Mouse (Mus musculus): Measurements from ENCODE around the gene Entpd3. TPM values are rescaled to one million over a fixed set of nuclear protein-coding genes. Genes with fewer than 3 reads are reported as not detected.

The Entpd3 gene
- polyA plus RNA-seq (2016; fragmentation: Nextera tagmentation; extraction: Ambion mirVana) = 0.26 and 0.33 TPM in 2 replicates

- Histone ChIP-seq H3K4me3 (peak within 1 kb of the TSS; percentile 56), H3K9me3 (replicated peaks) (no peaks in the 10 kb centered on the region), H3K27ac (0 out of 2 replicates have a peak within 1 kb of the TSS, but pooled peaks have one; percentile 25), H3K4me1 (peaks cover 10% of the 10 kb centered on the region), H3K27me3 (ENCODE audit: low read depth, poor library complexity, severe bottlenecking) (peaks cover 51% of the 10 kb centered on the region), H3K36me3 (no peaks in the 10 kb centered on the region)
- peak; percentile 41 for DNase-seq (ENCODE audit: low spot score)
- WGBS = 1% methylated on average over 31 of the region's 31 CpGs
Observed at GRCm38 (mm10) chr9:120539662-120540251, at the start of gene Entpd3. Gene Entpd3 (plus strand): TSS chr9:120539818.

GRCm38 (mm10) chr9:120491509-120491908 is 48.1 kb upstream of the Entpd3 start:
- Histone ChIP-seq H3K9me3 (replicated peaks) (no peaks in the 10 kb centered on the region), H3K36me3 (peaks cover 28% of the 10 kb centered on the region), H3K4me1 (peaks cover 20% of the 10 kb centered on the region), H3K27me3 (ENCODE audit: low read depth, poor library complexity, severe bottlenecking) (no peaks in the 10 kb centered on the region), H3K27ac (peak overlapping the region; percentile 99; the same call in 1 of the 2 replicates), H3K4me3 (peak overlapping the region; percentile 99)
- WGBS = 91% methylated on average over 3 of the region's 3 CpGs
- no peak for DNase-seq (ENCODE audit: low spot score)

- Histone ChIP-seq H3K27ac (peak within 1 kb of the TSS; percentile 99), H3K9me3 (replicated peaks) (no peaks in the 10 kb centered on the region), H3K27me3 (ENCODE audit: low read depth, poor library complexity, severe bottlenecking) (no peaks in the 10 kb centered on the region), H3K36me3 (peaks cover 28% of the 10 kb centered on the region), H3K4me3 (peak within 1 kb of the TSS; percentile 99), H3K4me1 (peaks cover 20% of the 10 kb centered on the region)
- no peak for DNase-seq (ENCODE audit: low spot score)
- WGBS = 3% methylated on average over 19 of the region's 19 CpGs
Observed at GRCm38 (mm10) chr9:120492010-120492399, 47.6 kb upstream of the Entpd3 start, which contains the start of gene Eif1b. Gene Eif1b (plus strand): TSS chr9:120492232.

- H3K27me3 ChIP-seq (ENCODE audit: low read depth, poor library complexity, severe bottlenecking) = no peaks in the 10 kb centered on the region
- under 1% methylated on average over 96 of the region's 97 CpGs for WGBS
- no peaks in the 10 kb centered on the region for H3K9me3 ChIP-seq (replicated peaks)
- peak; percentile 88 for DNase-seq (ENCODE audit: low spot score)
- peak overlapping the region; percentile 99 for H3K4me3 ChIP-seq
- H3K4me1 ChIP-seq = peaks cover 20% of the 10 kb centered on the region
- H3K36me3 ChIP-seq = peaks cover 34% of the 10 kb centered on the region
- H3K27ac ChIP-seq = peak overlapping the region; percentile 99
Observed at GRCm38 (mm10) chr9:120492400-120493351, 46.9 kb upstream of the Entpd3 start.

- no peaks in the 10 kb centered on the region for H3K27me3 ChIP-seq (ENCODE audit: low read depth, poor library complexity, severe bottlenecking)
- peak overlapping the region; percentile 99 for H3K4me3 ChIP-seq
- peaks cover 34% of the 10 kb centered on the region for H3K36me3 ChIP-seq
- peaks cover 20% of the 10 kb centered on the region for H3K4me1 ChIP-seq
- H3K9me3 ChIP-seq (replicated peaks) = no peaks in the 10 kb centered on the region
- 89% methylated on average over 12 of the region's 12 CpGs for WGBS
- no peak for DNase-seq (ENCODE audit: low spot score)
- H3K27ac ChIP-seq = peak overlapping the region; percentile 99
Observed at GRCm38 (mm10) chr9:120493781-120494180, 45.8 kb upstream of the Entpd3 start.

GRCm38 (mm10) chr9:120496691-120497090 is 42.9 kb upstream of the Entpd3 start:
- Histone ChIP-seq H3K36me3 (peaks cover 34% of the 10 kb centered on the region), H3K27me3 (ENCODE audit: low read depth, poor library complexity, severe bottlenecking) (no peaks in the 10 kb centered on the region), H3K27ac (no peak overlapping the region), H3K9me3 (replicated peaks) (no peaks in the 10 kb centered on the region), H3K4me3 (no peak overlapping the region), H3K4me1 (peaks cover 19% of the 10 kb centered on the region)
- whole genome bisulfite sequencing = 15% methylated on average over 3 of the region's 3 CpGs
- DNase-seq (ENCODE audit: low spot score) = peak; percentile 75

DNA sequence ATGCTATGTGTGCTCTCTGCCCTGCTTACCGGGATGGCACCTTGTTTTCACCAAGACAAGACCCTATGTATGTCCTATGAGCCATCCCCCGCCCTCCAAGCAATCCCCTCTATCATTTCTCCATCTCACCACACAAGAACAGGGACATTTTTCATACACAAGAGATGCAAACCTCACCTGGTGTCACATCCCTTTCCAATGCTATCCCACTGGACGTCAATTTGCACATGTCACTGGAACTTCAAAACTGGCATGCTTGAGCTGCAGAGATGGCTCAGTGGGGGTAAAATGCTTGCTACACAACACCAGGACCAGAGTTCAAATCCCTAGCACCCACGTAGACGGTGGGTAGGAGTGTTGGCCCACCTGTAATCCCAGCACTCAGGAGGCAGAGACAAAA is 41.6 kb upstream of the Entpd3 start:
- Histone ChIP-seq H3K4me1 (peaks cover 15% of the 10 kb centered on the region), H3K36me3 (peaks cover 34% of the 10 kb centered on the region), H3K4me3 (no peak overlapping the region), H3K27me3 (ENCODE audit: low read depth, poor library complexity, severe bottlenecking) (no peaks in the 10 kb centered on the region), H3K9me3 (replicated peaks) (no peaks in the 10 kb centered on the region), H3K27ac (no peak overlapping the region)
- 86% methylated on average over 5 of the region's 5 CpGs for WGBS
- no peak for DNase-seq (ENCODE audit: low spot score)

DNA sequence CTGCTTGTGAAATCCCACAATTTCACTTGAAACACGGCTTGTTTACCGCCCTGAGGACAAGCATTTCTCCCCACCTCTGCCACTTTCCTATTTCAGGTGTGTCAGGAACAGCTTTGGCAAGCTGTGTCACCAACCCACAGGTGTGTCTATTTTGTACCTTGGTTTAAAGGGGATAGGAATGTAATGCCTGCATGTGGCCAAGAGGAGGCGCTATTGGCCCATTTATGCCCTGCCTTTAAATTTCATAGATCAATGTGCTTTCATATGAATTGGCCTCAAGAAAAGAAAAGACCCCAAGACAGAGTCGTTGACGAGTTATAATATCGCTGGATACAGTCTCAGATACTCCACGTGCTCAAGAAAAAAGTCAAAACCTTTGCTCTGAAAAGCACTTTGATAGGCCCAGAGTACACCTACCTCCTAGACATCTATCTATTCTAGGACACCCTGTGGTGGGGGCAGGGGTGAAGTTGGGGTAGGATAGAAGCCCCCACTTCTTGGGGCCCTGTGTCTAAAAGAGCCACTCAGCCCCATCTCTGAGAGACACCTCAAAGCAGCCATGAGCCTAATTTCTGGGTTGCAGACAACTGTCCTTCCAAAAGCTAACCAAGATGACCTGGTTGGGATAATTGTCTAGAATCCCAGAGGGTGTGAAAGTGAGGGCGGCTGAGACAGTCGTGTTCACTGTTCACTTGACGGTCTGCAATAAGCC is 38.3 kb upstream of the Entpd3 start:
- H3K27ac ChIP-seq = no peak overlapping the region
- WGBS = 45% methylated on average over 10 of the region's 10 CpGs
- no peaks in the 10 kb centered on the region for H3K9me3 ChIP-seq (replicated peaks)
- H3K4me3 ChIP-seq = no peak overlapping the region
- H3K36me3 ChIP-seq = peaks cover 7% of the 10 kb centered on the region
- H3K4me1 ChIP-seq = peaks cover 3% of the 10 kb centered on the region; the same call in 1 of the 2 replicates
- no peak for DNase-seq (ENCODE audit: low spot score)
- H3K27me3 ChIP-seq (ENCODE audit: low read depth, poor library complexity, severe bottlenecking) = no peaks in the 10 kb centered on the region

GRCm38 (mm10) chr9:120502013-120502412 is 37.6 kb upstream of the Entpd3 start:
- peak; percentile 86 for DNase-seq (ENCODE audit: low spot score)
- Histone ChIP-seq H3K4me1 (peaks cover 3% of the 10 kb centered on the region; the same call in 1 of the 2 replicates), H3K27ac (no peak overlapping the region), H3K27me3 (ENCODE audit: low read depth, poor library complexity, severe bottlenecking) (no peaks in the 10 kb centered on the region), H3K36me3 (peaks cover 6% of the 10 kb centered on the region), H3K4me3 (no peak overlapping the region), H3K9me3 (replicated peaks) (no peaks in the 10 kb centered on the region; the same call in 1 of the 2 replicates)
- WGBS = 12% methylated on average over 8 of the region's 8 CpGs

- 86% methylated on average over 2 of the region's 2 CpGs for WGBS
Observed at GRCm38 (mm10) chr9:120504423-120504822, 35.2 kb upstream of the Entpd3 start.

DNA sequence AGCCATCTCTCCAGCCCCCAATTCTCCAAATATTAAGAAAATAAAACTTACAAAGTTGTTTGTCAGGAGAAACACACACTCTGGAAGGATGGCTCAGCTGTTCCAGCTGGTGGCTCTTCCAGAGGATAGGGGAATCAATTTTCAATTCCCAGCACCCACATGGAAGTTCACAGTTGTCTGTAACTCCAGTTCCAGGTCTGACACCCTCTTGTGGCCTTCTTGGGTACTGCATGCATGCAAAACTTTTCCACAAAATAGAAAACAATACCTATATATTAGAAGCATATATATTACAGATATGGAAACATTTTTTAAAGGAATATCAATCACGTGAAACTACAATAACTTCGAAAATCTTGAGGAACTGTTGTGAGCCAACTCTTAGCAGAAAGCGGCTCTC is 27.8 kb upstream of the Entpd3 start:
- WGBS = 89% methylated on average over 3 of the region's 3 CpGs
- Histone ChIP-seq H3K27me3 (ENCODE audit: low read depth, poor library complexity, severe bottlenecking) (no peaks in the 10 kb centered on the region), H3K27ac (no peak overlapping the region), H3K36me3 (no peaks in the 10 kb centered on the region), H3K4me1 (peaks cover 6% of the 10 kb centered on the region; the same call in 1 of the 2 replicates), H3K4me3 (no peak overlapping the region), H3K9me3 (replicated peaks) (no peaks in the 10 kb centered on the region; the same call in 1 of the 2 replicates)
- no peak for DNase-seq (ENCODE audit: low spot score)

More at GRCm38 (mm10) chr9:120504423-120504822, 35.2 kb upstream of the Entpd3 start:
- no peak overlapping the region for H3K4me3 ChIP-seq
- no peaks in the 10 kb centered on the region; the same call in 1 of the 2 replicates for H3K9me3 ChIP-seq (replicated peaks)
- peaks cover 3% of the 10 kb centered on the region; the same call in 1 of the 2 replicates for H3K4me1 ChIP-seq
- no peak overlapping the region for H3K27ac ChIP-seq
- no peak for DNase-seq (ENCODE audit: low spot score)
- H3K27me3 ChIP-seq (ENCODE audit: low read depth, poor library complexity, severe bottlenecking) = no peaks in the 10 kb centered on the region
- no peaks in the 10 kb centered on the region for H3K36me3 ChIP-seq

- Histone ChIP-seq H3K4me1 (peaks cover 6% of the 10 kb centered on the region; the same call in 1 of the 2 replicates), H3K27ac (no peak overlapping the region), H3K27me3 (ENCODE audit: low read depth, poor library complexity, severe bottlenecking) (no peaks in the 10 kb centered on the region), H3K36me3 (no peaks in the 10 kb centered on the region), H3K9me3 (replicated peaks) (no peaks in the 10 kb centered on the region), H3K4me3 (no peak overlapping the region)
- WGBS = 82% methylated on average over 8 of the region's 8 CpGs
- DNase-seq (ENCODE audit: low spot score) = no peak
Observed at GRCm38 (mm10) chr9:120516720-120517119, 22.9 kb upstream of the Entpd3 start.

Measured in limb, embryonic 10.5 days (tissue).